Mouse (Mus musculus) liver, adult 2 months (tissue): ENCODE results near the gene AI837181.

Experiments used
- CTCF ChIP-seq: fragments of 200-500 bp; IDR thresholded peaks from 2 replicates; pipeline ENCODE4 v1.5.1; 2011; ENCODE audit warnings: low read depth, low read length, control low read depth
- POLR2A ChIP-seq: fragments of 200-500 bp; IDR thresholded peaks from 2 replicates; pipeline ENCODE4 v1.6.1; 2011; ENCODE audit warnings: low read length, control low read depth; ENCODE audit not compliant: insufficient read depth; ENCODE audit errors: extremely low read depth

- TF ChIP-seq CTCF (no peak), POLR2A (no peak)
Observed at GRCm38 (mm10) chr19:5402293-5402692, 22.7 kb upstream of the AI837181 start, which contains the start of gene Tsga10ip.
